Mouse (Mus musculus) layer of hippocampus, adult 18-20 months (tissue): ENCODE results near the gene Cx3cr1. TPM values are rescaled to one million over a fixed set of nuclear protein-coding genes. Genes with fewer than 3 reads are reported as not detected.

ENCODE experiments used
- DNase-seq, 2 experiments: peaks; one replicate each; pipeline ENCODE4 v3.0.0; 2022; ENCODE audit warnings: low spot score in 2 of 2
- total RNA-seq, 2 experiments: library from RNA; stranded (reverse); gene quantifications; 2 replicates each; pipeline ENCODE4 v1.2.3; 2021

Gene Cx3cr1
- total RNA-seq, 2 experiments from 2014 or later: 26.5 to 31.6 TPM

- no peak for DNase-seq
Observed at GRCm38 (mm10) chr9:119976704-119977556, 92.7 kb downstream of the Cx3cr1 start.

GRCm38 (mm10) chr9:119975286-119975685 lies 94.4 kb downstream of the Cx3cr1 start:
- DNase-seq: no peak

- no peak for DNase-seq
Observed at GRCm38 (mm10) chr9:119974609-119975008, 95.1 kb downstream of the Cx3cr1 start.

GRCm38 (mm10) chr9:119973869-119974520 lies 95.7 kb downstream of the Cx3cr1 start:
- DNase-seq: no peak

- no peak for DNase-seq
Observed at GRCm38 (mm10) chr9:119973281-119973680, 96.4 kb downstream of the Cx3cr1 start.

GRCm38 (mm10) chr9:119972582-119972981 lies 97.1 kb downstream of the Cx3cr1 start:
- no peak for DNase-seq

GRCm38 (mm10) chr9:119972166-119972565 lies 97.5 kb downstream of the Cx3cr1 start:
- no peak for DNase-seq

- peak in 1 of 2 experiments; percentile 56 for DNase-seq
Observed at GRCm38 (mm10) chr9:119970763-119971656, 98.7 kb downstream of the Cx3cr1 start.

GRCm38 (mm10) chr9:119970221-119970620 lies 99.5 kb downstream of the Cx3cr1 start:
- no peak for DNase-seq

- DNase-seq: no peak
Observed at GRCm38 (mm10) chr9:119969811-119970210, 99.9 kb downstream of the Cx3cr1 start.

GRCm38 (mm10) chr9:119966221-119966910 lies 103.3 kb downstream of the Cx3cr1 start:
- DNase-seq: no peak

- DNase-seq: no peak
Observed at GRCm38 (mm10) chr9:119965186-119965585, 104.5 kb downstream of the Cx3cr1 start.

GRCm38 (mm10) chr9:119964206-119964605 lies 105.5 kb downstream of the Cx3cr1 start:
- DNase-seq: no peak

GRCm38 (mm10) chr9:119962987-119963667 lies 106.6 kb downstream of the Cx3cr1 start:
- no peak for DNase-seq

GRCm38 (mm10) chr9:119962216-119962615 lies 107.5 kb downstream of the Cx3cr1 start:
- DNase-seq: no peak

GRCm38 (mm10) chr9:119958835-119959234 lies 110.8 kb downstream of the Cx3cr1 start:
- DNase-seq: no peak

GRCm38 (mm10) chr9:119951388-119951787 lies 118.3 kb downstream of the Cx3cr1 start:
- no peak for DNase-seq

GRCm38 (mm10) chr9:119950434-119950833 lies 119.2 kb downstream of the Cx3cr1 start:
- DNase-seq: no peak

GRCm38 (mm10) chr9:119948804-119949203 lies 120.9 kb downstream of the Cx3cr1 start:
- no peak for DNase-seq
